Mouse (Mus musculus) right cerebral cortex, adult 2 months (tissue): ENCODE results near the gene Tekt5.

Source experiments
- DNase-seq, 2 experiments: peaks; one replicate each; pipeline ENCODE4 v3.0.0; 2021 to 2022; ENCODE audit warnings: low spot score in 2 of 2

Tekt5 gene

GRCm38 (mm10) chr16:10394699-10395540 lies at the start of gene Tekt5:
Gene Tekt5, minus strand, starts transcription at chr16:10395490.
- DNase-seq = peak; percentile 41 to 54

DNA sequence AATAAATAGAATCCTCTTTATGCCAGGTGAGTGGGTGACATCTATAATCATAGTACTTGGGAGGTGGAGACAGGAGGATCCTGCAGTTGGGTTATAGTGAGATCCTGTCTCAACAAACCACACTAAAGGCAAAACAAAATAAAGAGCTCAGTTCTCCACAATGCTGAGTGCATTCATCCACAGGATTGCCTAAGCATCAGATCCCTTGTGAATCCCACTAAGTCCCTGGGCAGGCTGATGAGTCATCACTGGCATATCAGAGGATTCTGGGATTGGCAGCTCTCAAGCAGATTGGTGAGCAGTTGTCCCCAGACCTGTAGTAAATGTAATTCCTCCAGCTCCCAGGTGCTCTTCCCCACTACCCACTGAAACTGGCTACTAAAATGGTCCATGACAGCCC lies 48.4 kb upstream of the Tekt5 start:
- DNase-seq = no peak

DNA sequence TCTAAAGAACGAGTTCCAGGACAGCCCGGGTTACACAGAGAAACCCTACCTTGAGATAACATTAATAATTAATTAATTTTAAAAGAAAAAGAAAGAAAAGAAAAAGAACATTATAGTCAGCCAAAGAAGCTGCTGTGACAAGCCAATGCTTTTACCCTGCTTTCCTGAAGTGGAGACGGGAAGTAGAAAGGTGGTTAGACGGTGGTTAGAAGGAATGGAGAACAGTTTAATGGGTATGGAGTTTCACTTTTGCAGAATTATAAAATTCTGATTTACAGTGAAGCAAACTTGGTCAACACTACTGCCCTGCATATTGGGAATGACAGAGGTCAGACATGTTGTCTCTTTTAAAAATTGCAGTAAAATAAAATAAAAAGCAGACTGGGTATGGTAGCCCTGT lies 46.5 kb upstream of the Tekt5 start:
- DNase-seq = no peak

DNA sequence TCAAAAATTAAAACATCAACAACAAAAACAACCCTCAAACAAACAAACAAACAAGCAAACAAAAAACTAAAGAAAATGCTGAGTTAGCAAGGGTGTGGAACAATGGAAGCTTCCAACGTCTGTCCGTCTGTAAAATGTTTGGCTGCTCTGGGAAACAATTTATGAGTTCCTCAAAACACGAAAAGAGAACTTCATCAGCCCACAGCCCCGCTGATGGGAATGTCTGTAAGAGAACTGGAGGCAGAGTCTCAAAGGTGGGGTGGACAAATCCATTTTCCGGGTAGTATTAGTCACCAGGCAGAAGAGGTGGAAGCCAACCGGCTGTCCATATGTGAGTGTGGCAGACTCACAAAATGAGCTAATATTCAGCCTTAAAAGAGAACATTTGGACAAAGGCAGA lies 46.0 kb upstream of the Tekt5 start:
- DNase-seq = no peak

- DNase-seq = no peak
These were observed 42.8 kb upstream of the Tekt5 start for GRCm38 (mm10) chr16:10438055-10438454.

- DNase-seq = no peak
These were observed 40.9 kb upstream of the Tekt5 start for GRCm38 (mm10) chr16:10436166-10436565.

DNA sequence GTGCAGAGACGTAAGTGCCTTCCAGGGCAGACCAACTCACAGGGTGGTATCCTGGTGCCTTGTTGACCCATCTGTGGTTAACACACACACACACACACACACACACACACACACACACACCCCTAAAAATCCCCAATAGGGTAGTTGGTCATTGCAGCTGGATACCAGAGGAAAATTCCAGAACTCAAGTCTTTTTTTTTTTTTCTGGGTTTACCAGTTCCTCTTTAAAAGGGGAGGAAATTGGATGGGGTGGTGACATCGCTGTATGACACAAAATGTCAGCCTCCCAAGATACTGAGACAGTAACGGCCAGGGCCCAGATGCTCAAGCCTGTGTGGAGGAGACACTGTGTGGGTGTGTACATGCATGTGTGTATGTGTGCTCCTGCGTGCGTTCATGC lies 38.1 kb upstream of the Tekt5 start:
- no peak for DNase-seq

DNA sequence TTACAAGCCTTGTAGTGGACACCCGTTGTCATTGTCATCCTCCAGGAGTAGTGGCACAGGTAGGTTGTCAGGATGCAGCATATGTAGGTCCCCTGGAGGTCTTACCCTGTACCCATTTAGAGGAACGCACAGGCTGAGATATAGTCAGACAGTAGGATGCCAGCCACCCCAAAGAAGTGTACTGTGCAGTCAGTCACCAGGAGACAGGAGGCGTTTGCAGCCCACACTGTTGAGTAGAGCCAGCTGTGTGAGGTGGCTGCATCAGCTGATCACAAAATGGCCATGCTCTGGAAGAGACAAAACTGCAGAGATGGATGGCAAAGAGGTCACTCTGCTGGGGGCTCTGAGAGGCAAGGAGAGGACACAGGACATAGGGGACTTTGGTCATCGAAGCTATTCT lies 37.1 kb upstream of the Tekt5 start:
- peak in 1 of 2 experiments; percentile 34 for DNase-seq

DNA sequence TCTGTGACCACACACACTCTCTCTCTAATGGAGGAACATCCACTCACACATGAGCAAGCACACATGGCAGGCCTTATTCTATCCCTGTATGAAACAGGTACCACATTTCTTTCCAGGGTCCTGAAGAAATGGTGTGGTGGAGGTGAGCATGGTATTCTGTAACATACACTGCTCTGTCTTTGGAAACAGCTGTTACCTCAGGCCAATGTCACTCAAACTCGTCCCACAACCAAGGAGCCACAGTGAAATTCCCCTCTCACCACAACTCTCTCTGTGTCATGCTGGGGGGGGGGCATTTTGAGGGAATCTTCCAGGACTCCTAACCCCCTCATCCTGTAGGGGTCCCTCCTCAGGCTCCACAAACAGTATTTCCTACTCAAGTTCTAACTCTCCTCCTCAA lies 36.6 kb upstream of the Tekt5 start:
- no peak for DNase-seq

DNA sequence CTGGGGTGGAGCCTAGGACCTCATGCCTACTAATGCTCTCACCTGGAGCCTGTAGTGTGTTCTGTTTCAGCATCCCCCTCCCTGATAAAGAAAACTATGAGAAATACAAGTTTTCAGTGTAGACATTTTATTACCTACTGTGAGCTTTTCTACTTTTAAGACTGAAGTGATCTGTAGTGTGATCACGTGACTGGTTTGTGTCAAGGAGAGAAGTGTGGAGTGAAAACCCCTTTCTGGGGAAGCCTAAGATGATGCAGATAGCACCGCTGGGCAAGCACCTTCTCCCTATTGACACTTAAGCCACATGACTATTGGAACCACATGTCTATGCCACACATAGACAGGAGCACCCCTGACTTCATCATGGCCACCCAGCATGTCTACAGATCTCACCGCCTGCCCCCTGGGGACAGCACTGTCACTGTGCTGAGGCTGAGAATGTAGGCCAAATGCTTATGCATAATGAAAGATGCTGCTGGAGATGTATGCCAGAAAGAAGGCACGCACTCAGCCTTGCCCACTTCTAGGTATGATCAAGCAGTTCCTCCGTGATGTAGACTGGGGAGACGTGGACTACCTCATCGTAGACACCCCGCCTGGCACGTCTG lies 25.3 kb upstream of the Tekt5 start:
- DNase-seq = no peak

DNA sequence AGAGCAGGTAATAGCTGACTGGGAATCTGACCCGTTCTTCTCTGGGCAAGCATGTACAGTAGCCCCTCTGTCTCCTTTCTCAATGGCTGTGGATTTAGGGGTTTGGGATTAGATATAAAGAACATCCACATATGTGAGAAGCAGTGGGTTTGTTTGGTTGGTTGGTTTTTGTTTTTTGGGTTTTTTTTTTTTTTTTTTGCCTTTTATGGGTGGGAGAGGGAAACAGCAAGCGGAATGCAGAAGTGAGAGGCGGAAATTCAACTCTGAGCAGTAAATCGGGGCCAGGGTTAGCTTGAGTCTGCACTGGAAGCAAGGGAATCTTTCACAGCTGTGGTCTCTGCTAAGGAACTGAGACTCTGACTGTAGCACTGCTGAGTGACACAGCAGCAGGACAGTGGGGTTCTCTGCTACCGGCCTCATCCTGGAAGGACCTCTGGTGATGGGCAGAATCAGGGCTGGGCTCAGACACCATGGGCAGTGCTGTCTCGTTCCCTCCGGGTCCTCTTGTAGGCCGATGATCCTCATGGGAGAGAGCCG lies 22.5 kb upstream of the Tekt5 start:
- no peak for DNase-seq

- no peak for DNase-seq
These were observed 21.6 kb upstream of the Tekt5 start for GRCm38 (mm10) chr16:10416866-10417265.

DNA sequence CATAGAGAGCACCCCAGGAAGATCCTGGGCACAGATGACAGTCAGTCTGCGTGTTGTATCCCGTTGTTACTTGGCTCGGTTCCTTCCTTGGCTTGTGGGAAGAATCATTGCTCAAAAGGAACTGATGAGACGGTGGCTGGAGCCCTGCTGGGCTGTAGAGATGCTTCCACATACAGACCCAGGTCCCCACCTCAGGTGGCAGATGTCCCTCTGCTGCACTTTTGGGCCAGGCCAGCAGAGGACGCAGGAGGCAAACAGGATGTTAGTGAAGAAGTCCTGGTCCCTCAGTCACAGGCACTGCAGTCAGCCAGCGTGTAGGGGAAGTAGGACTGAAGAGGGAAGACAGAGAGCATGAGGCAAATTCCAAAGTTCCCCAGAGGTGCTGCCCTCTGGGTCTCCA lies 20.7 kb upstream of the Tekt5 start:
- peak in 1 of 2 experiments; percentile 33 for DNase-seq

DNA sequence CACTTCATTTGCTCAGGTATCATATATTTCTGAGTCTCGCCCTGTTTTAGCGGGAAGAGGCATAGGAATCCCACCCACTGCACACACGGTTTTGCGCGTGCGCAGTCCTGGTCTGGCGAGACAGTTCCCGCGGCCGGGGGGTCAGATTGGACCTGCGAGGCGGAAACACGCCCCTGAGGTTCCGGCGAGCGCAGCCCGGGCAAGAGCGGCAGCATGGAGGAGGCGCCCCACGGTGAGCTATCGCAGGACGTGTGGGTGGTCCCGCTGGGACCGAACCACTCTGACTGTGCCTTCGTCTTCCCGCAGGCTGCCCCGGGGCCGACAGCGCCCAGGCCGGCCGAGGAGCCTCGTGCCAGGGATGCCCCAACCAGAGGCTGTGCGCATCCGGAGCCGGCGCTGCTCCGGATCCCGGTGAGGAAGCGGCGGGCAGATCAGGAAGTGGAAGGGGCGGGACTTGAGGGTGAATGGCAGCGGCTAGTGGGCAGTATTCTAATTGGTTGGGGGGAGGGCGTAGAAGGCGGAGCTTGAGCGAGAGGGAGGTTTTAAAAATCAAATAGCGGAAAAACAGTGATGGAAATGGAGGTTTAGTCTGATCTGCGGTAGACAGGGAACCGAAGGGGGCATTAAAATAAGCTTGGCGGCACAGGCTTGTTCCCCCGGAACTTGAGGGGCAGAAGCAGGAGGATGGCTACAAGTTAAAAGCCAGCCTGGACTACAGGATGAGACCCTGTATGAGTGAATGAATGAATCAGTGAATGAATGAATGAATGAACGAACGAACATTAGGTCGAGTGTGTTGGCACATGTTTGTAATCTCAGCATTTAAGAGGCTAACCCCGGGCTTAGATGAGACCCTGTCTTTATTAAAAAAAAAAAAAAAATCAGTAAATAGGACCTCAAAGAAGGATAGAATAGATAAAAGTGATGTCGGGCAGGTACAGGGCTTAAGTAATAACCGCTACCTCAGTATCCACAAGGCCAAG lies 16.8 kb upstream of the Tekt5 start, which contains the start of gene Nubp1:
Gene Nubp1, plus strand, starts transcription at position 185 of the 983 bp plus-strand sequence.
- DNase-seq = peak; percentile 93 to 95

DNA sequence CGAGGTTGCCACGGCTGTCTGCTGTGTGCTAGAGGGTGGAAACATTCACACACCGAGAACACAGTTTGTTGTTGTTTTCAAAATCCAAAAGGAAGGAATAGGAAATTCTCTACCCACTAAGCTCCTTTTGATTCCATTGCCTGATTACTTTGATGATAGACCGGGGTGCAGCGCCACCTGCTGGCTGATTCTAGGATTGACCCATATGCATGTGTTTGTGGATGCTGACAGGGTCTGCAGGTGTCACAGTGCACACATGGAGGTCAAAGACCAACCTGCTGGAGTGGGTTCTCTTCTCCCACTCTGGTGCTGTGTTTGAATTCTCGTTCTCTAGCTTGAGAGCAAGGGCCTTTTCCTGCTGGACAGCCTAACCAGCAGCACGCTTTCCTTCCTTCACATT lies 3.9 kb upstream of the Tekt5 start:
- peak; percentile 90 to 94 for DNase-seq

DNA sequence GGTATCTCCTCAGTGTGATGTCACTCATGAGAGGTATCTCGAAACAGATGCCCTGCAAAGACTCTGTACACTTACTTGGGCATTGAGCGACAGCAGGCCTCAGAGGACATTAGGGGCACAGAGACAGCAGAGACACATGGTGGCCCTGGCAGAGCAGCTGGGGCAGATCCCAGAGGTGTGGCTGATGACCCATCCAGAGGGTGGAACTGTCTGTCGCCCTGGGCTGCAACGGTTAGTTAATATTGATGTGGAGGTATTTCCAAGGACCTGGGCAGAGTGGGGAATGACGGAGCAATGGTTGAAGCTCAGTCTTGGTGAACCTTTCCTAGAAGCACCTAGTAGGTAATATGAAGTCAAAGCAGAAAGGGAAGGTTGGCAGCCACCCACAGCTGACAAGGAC lies 3.5 kb upstream of the Tekt5 start:
- no peak for DNase-seq

DNA sequence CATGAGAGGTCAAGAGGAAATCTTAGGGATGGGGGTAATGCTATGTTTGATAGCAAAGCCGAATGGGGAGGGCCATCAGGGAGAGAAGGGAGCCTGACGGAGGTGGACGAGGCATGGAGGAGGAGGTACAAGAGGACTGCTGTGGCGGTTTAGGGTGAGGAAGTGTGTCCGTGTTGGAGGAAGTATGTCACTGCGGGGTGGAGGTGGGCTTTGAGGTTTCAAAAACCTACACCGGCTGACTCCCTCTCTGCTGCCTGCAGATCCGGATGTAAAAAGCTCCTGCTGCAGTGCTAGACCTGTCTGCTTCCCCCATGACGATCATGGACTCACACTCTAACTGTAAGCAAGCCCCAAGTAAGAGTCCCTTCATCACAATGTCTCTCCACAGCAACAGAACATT lies 2.7 kb downstream of the Tekt5 start:
- DNase-seq = no peak

- no peak for DNase-seq
These were observed 6.5 kb downstream of the Tekt5 start for GRCm38 (mm10) chr16:10388634-10389365.

- no peak for DNase-seq
These were observed 10.0 kb downstream of the Tekt5 start for GRCm38 (mm10) chr16:10385261-10385660.

DNA sequence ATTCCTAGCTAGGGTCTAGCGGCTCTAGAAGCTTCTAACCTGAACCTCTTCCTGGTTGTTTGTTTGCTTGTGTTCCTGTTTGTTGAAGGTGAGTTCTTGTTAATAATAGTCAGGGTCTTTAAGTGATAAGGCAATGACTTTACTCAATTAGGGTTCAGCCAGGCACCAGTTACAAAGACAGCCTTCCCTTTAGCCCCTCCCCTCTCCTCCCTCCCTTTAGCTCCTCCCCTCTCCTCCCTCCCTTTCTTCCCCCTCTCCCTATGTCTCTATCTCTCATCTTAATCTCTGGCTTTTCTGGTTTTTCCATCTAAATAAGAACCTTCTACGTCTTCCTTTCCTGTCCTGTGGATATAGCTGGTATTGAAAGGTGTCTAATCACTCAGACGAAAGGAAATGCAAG lies 10.7 kb downstream of the Tekt5 start:
- no peak for DNase-seq

- DNase-seq = no peak
These were observed 11.2 kb downstream of the Tekt5 start for GRCm38 (mm10) chr16:10384060-10384497.
